Mouse (Mus musculus) urinary bladder, postnatal 36 days (tissue): ENCODE data around the gene Smox.

Experiments used
- DNase-seq, 2 experiments: peaks; one replicate each; pipeline ENCODE4 v3.0.0; 2022; ENCODE audit warnings: low spot score in 2 of 2, mixed read lengths in 1 of 2

The Smox gene

DNA sequence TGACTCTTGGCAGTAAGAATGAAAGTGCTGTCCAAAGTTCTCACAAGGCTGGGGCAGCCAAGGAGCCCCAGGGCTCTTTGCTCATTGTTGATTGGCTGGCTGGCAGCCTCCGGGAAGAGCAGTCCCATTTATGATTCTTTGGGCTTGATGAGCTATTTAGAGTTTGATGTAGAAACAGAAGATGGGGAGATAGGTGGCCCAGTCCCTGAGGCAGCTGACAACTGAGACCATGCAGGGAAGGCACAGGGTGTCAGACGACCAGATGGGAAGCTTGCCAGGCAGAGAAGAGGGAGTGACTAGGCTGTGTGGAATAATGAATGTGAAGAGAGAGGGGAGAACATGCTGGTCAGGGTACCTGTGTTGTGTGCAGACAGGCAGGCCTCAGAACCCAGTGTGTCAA, 22.2 kb downstream of the Smox start:
- DNase-seq, result no peak

DNA sequence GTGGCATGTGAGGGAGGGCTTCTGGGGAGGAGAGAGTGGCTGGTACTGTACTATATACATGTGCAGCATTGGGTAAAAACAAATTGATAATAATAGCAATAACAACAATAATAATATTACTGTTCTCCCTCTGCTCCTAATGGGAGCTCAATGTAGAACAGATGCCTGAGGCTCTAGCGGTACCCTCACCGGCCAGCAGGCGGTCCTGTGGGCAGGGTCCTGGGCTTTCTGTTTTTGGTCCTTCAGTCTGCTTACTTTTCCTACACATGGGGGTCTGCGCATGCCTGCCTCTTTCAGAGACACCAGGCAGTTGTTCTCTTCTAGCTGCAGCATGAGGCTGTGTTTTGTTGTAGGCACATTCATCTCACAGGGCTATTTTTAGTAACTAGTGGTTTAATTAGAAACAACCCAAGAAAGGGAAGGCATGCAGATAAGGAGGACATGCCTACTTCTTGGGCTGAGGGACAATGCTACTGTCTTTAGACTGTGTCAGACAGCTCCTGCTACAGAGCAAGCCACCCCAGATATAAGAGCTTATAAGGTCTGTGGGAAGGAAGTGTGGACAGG, 22.8 kb downstream of the Smox start:
- DNase-seq, result no peak

DNA sequence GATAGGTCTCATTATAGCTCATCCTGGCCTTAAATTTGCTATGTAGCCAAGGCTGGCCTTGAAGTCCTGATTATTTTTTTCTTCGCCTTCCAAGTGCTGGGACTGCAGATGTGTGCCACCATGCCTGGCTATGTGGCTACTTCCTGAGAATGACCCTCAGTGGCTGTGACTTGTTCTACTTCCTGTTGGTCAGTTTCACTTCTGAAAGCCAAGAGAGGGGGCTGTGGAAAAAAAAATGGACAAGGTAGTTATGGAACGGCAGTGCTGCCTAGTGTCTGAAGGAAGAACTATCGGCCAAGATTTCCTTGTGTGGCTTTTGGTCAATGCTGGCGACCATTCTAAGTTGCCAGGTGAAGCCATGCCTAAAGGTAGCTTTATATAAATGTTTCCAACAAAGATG, 26.3 kb downstream of the Smox start:
- DNase-seq, result no peak

DNA sequence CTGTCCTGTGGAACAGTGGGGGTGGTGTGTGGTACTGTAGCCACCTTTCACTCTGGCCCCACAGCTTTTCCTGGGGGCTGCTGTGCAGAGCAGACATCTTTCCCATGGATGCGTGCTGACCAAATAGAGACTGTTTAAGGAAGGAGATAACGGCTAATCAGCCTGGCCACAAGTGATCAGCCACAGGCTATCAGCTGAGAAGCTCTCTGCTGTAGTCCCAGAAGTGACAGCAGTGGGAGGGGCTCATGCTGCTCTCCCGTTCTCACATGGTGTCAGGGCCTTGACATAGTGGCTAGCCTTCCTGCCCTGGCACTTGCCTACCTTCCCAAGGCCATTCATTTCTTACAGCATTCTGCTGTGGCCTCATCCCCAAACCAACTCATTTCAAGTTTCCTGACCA, 27.5 kb downstream of the Smox start:
- no peak for DNase-seq

DNA sequence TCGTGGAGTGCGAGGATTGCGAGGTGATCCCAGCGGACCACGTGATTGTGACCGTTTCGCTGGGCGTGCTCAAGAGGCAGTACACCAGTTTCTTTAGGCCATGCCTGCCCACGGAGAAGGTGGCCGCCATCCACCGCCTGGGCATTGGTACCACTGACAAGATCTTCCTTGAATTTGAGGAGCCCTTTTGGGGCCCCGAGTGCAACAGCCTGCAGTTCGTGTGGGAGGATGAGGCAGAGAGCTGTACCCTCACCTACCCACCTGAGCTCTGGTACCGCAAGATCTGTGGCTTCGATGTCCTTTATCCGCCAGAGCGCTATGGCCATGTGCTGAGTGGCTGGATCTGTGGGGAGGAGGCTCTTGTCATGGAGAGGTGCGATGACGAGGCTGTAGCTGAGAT, 29.4 kb downstream of the Smox start:
- no peak for DNase-seq

DNA sequence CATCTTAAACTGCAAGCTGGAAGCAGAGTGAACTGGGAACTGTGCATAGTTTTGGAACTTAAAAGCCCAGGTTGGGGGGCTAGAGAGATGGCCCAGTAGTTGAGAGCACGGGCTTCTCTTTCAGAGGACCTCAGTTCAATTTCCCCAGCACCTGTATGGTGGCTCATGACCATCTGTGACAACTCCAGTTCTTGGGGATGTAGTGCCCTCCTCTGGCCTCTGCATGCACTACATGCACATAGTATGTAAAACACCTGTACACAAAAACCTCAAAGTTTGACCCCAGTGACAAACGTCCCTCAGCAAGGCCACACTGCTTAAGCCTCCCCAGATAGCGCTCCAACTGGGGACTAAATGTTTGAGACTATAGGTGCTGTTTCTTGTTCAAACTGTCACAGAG, 35.8 kb downstream of the Smox start:
- no peak for DNase-seq

DNA sequence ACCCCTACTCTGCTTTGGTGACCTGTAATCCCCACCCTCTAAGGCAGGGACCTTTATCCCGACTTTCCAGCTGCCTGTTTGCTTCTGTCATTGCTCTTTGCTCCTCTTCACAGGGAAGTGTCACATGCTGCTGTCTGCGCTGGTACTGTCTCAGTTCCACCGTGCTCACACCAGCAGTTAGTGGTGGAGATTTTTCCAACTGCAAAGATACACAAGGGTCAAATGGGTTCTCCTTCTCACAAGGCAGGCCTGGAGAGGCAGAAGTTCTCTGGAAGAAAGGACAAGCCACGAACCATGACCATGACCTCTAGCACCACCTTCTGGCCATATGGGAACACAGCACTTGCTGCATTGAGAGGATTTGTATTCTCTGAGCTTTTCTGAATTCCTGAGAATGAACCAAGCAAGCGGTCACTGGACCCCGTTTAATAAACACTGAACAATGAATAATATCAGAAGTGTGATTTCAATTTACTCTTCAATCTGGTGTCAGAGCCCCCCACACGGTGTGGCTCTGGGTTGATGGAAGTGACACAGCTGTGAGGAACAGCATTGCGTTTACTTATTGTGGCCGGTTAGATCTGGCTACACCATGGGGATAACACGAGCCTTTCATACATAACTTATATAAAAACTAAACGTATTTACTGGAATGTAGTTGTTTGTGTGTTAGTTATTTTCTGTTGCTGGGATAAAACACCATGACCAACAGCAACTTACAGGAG, 38.8 kb downstream of the Smox start:
- DNase-seq, result peak; percentile 33 to 41

DNA sequence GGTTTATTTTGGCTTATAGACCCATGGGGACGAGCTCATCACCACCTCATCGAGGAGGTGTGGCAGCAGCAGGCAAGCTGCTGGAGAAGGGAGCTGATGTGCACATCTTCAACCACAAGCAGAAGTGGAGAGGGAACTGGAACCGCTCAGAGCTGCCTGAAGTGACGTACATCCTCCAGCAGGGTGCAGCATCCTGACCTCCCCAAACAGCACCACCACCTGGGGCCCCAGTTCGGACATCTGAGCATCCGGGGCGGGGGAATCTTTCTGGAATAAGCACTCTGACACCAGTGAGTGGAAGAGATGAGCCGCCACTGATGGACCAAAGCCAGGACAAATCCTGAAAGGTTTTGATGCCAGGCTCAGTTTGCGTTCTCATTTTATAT, 39.3 kb downstream of the Smox start:
- DNase-seq, result peak; percentile 24 to 37

DNA sequence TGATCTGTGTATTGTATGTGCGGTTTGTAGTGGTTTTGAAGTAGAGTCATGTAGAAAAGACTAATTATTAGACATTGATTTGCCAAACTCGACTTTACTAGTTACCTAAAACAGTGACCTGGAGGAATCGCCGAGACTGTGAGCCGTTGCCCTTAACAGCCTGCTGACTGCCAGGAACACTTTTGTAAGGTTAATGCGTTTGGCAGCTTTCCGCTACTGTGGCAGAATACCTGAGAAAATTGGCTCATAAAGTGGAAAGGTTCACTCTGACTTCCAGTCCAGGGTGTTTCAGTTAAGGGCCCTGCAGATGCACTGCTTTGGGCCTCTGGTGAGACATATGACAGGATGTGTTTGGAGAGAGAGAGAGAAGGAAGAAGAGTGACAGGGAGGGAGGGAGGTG, 40.0 kb downstream of the Smox start:
- no peak for DNase-seq

DNA sequence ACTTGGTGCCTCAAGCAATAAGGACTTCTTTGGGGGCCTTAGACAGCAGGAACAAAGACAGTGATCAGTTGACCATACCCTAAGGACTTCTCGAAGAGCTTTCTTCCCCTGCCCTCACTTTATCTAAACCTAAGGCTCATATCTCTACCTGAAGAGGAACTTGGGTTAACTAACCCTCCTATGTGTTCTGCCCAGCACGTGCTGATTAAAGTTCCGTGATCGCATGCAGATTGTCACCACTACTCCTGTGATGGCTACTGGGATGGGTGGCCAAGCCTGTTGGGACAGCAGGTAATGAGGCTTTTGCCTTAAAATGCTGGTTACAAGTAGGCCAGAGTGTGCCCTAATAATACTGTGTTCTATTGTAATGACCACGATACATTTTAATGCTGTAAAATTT, 43.9 kb downstream of the Smox start:
- no peak for DNase-seq

DNA sequence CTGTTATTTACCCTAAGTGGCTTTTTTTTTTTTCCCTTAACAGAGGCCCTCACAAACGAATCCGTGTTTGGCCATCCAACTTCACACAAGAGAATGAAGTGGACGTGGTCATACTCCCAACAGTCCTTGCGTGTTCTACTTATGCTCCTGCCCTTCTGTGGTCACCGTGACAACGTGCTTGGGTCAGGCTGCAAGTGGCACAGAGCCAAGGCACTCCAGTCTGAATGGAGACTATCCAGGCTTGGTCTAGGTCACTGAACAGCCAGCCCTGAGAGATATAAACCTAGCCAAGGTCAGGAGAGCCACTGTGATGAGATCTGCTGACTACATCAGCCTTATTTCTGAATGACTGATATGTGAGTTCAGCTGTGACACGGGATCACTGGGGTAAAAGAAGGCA, 47.0 kb downstream of the Smox start:
- no peak for DNase-seq

DNA sequence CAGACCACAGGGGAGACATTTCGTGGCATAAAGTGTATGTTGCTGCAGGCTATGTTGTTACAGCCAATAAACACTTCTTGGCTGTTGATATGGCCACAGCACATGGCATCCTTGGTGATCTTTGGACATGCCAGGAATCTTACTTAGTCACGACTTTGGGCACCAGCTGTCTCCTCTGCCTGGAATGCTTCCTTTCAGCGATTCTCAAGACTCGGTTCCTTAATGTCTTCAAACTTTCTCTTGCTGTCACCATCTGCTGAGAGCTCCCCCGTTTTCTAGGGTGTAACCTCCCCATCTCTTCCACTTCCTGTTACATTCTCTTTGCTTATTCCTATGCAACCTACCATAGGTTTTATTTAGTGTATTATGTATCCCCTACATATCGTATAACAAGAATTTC, 48.5 kb downstream of the Smox start:
- no peak for DNase-seq

DNA sequence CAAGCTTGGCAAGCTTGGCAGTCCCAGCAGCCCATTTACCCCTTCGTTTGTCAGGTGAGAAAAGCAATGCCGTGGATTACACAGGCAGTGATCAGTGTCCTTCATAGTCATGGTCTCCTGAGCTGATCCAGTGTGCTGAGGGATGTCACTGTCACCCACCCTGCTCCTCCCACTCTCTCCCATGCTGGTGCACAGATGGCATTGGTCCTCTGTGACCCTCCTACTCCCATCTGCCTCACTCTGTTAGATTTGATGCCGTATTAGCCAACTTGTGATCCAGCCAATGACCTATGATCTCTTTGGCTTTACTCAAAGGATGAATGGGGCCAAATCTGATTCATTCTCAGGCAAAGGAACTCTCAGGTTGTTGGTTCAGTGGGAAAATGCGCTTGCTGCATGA, 50.4 kb downstream of the Smox start:
- DNase-seq, result no peak

DNA sequence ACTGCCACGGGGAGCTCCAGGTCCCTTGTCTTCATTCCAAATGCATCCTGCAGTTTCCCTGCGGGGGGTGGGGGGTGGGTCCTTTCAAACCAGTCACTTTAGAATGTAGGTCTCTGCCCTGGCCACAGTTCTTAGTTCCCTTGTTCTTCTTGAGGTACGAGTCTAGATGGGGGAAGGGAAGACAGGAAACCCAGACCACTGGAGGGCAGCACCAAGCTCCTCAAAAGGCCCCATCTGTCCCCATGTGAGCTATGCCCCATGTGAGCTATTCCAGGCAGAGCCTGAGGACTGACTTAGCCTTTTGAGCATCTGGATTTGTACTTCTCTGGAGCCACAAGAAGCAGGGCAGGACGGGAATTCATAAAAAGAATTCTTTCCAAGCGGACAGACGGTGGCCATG, 51.2 kb downstream of the Smox start:
- no peak for DNase-seq

DNA sequence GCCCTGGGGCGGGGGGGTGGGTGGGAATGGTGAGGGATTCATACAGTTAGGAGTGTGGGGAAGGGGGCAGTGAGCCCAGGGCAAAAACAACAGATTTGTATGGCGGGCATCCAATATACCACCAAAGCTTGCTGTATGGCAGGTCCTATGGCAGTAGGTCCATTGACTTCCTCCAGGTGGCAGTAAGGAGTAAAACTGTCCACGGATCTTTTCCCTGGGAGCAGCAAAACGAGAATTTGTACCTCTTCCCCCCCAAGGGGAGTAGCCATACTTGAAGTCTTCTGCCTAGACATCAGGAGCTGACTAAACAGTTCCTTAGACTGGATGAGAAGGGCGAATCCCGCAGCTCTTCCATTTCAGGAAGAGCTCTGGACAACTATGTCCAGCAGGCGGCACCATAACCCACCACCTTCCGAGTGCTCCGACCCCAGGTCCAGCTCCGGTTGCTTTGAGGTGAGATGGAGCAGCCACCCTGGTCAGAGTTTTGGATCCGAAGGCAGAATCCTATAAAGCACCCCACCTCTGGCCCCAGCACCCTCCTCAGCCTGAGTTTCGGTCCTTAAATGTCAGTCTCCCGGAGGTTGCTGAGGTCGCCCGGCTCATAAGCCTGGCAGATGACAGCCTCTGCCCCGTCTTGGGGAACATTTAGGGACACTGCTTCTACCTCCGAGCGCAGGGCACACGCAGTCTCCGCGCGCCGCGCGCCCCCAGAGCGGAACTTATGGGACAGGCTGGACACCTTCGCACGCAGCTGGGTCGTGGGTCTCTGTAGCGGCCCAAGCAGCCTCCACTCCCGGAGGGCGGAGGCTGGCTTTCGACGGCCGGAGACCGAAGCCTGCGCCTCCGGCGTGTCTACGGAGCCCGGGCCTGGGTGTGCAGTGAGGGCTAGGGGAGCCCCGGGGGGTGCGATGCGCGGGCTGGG, 54.4 kb downstream of the Smox start:
- peak; percentile 44 to 46 for DNase-seq

DNA sequence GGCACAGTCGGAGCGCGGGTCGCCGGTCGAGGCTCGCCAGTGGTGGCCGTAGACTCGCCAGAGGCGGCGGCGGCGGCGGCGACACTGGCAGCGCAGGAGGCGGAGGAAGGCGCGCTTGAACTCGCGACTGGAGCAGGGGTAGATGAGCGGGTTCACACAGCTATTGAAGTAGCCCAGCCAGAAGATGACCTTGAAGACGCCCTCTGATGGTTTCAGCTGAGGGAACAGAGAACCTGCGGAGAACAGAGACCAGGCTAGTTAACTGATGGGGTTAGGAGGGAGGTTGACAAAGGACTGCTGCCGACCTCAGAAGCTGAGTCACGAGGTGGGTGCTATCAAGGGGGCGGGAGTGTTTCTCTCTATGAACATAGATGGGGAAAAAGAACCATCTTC, 55.0 kb downstream of the Smox start:
- no peak for DNase-seq

DNA sequence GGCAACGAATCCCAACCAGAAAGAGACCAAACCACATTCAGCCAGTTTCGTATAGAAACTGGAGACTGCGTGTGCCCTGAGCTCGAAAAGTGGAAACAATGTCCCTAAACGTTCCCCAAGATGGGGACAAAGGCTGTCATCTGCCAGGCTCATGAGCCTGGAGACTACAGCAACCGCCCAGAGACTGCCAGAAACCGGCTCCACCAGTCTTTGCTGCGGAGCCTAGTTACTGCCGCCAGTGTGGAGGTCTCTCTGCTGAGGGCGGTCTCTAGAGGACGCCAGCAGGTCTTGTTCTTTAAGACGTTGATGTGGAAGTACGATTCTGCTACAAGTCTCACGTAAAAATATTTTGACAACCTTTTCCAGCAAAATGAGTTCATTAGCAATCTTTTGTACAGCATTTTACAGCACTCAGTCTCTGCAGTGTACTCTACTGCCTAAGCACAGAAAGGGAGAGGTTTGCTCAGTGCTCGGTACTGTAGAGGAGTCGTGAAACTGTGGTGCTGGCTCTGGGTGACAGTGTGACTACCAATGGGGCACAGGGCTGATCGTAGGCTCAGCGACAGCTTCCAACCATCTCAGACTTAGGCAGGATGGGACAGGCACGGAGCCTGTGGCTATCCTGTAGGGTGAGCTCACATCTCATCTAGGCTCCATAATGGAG, 55.6 kb downstream of the Smox start:
- peak in 1 of 2 experiments; percentile 25 for DNase-seq

DNA sequence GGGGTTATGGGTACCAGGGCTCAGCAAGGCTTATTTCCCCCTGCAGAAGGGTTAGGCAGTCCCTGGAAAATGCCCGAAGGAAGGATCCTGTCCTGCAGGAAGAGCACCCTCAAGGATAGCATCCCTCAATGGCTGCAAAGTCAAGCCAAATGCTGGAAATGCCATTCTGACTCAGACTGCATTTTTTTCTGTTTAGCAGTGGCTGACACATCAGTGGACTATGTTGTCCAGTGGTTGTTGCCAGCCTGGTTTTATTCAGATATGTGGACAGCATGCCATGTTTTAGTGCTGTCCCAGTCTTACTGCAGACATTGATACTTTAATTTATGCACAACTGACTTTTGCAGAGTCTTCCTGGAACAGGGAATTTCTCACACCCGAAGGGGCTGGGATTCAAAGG, 57.0 kb downstream of the Smox start:
- no peak for DNase-seq

DNA sequence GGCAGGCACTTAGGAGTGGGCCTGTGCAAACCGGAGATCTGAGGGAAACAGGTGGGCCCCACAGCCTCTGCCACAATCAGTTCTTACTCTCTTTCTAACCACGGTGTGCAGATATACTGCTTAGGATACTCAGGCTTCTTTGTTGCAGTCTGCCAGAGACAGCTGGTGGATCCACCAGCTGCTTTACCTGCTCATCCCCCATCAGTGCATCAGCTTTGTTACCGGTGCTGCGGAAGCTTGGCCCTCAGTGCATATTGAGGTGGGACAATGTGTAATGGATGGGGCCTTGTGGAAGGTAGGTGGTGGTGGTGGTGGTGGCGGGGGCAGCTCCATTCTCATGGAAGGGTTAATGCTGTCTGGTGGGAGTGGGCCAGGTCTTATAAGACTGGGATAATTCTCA, 57.8 kb downstream of the Smox start:
- no peak for DNase-seq

DNA sequence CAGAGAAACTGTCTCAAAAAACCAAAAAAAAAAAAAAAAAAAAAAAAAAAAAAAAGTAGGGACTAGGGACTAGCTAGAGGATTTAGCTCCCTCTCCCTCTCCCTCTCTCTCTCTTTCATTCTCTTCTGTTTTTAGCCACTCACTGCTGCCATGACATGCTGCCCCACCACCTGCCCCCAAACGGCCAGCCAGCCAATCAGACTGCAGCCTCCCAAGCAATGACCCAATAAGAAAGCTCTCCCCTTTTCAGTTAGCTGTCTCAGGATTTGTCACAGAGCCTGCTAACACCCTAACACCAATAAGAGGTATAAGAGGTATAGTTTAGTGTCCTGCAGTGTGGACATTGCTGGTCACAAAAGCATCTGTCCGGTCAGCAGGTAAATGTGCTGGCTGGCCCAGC, 59.2 kb downstream of the Smox start:
- DNase-seq, result no peak

DNA sequence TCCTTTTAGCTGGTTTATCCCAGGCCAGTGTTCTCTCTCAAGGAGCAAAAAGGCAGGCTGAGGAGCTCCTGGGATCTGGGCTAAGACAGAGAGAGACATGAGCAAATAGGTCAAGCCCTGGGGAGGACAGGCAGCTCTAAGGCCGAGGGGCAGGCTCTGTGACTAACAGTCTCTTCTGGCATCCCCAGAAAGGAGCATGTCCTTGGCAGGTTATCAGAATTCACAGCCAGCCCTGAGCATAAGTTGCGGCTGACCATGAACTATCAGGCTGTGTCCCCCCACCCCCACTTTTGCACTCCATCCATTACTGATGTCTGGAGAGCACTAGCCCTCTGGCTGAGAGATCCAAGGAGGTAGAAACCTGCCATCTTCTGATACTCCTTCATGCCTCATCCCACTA, 59.6 kb downstream of the Smox start:
- no peak for DNase-seq
